Mouse (Mus musculus) myocyte (in vitro differentiated cells): ENCODE measurements around the gene Slc27a2.
"Not testable (repeated sequence)": the region's sequence is repeated elsewhere in the genome, so short reads cannot be mapped to it uniquely, and the experiment has no call there.

Experiments used
- MAX ChIP-seq: IDR thresholded peaks from one replicate; pipeline ENCODE4 v1.6.1; 2011; ENCODE audit warnings: low read depth, mild to moderate bottlenecking, control low read depth
- POLR2A ChIP-seq: IDR thresholded peaks from one replicate; pipeline ENCODE4 v1.6.1; 2011; ENCODE audit warnings: low read depth, mild to moderate bottlenecking, control low read depth, moderate library complexity; ENCODE audit not compliant: insufficient read length
- POLR2AphosphoS2 ChIP-seq: IDR thresholded peaks from one replicate; pipeline ENCODE4 v1.6.1; 2011; ENCODE audit warnings: low read depth, control low read depth; ENCODE audit not compliant: insufficient read length
- SRF ChIP-seq: IDR thresholded peaks from one replicate; pipeline ENCODE4 v1.6.1; 2011; ENCODE audit warnings: low read depth; ENCODE audit not compliant: control insufficient read depth, insufficient read length
- TCF12 ChIP-seq: IDR thresholded peaks from one replicate; pipeline ENCODE4 v1.6.1; 2011; ENCODE audit warnings: mild to moderate bottlenecking, control low read depth; ENCODE audit not compliant: poor library complexity, insufficient read depth, severe bottlenecking
- USF1 ChIP-seq: IDR thresholded peaks from one replicate; pipeline ENCODE4 v1.6.1; 2011; ENCODE audit warnings: low read depth, mild to moderate bottlenecking, control low read depth, moderate library complexity

GRCm38 (mm10) chr2:126609600-126609999 lies 57.4 kb downstream of the Slc27a2 start:
- TF ChIP-seq POLR2A, USF1, POLR2AphosphoS2, TCF12, MAX, SRF: not testable (repeated sequence)
